Mouse (Mus musculus) intestine, embryonic 14.5 days (tissue): ENCODE data around the gene Tent4a. TPM values are rescaled to one million over a fixed set of nuclear protein-coding genes. Genes with fewer than 3 reads are reported as not detected.
A peak's percentile ranks its signal among the peaks of the same experiment; 100 is the strongest.

Experiments
- ATAC-seq: fragments of 200-750 bp; cut with Nextera tagmentation; replicated peaks from 2 replicates; pipeline ENCODE4 v1.8.0; 2017; ENCODE audit warnings: low read depth, moderate number of reproducible peaks, moderate TSS enrichment, moderate library complexity; ENCODE audit not compliant: low FRiP score, low TSS enrichment
- DNase-seq: peaks from one replicate; pipeline ENCODE4 v3.0.0-alpha.2; 2018; ENCODE audit warnings: low spot score
- H3K27ac ChIP-seq: fragments of 300-500 bp; sonication (generic); 2 replicates; pipeline ENCODE4 v1.5.1; 2014; ENCODE audit warnings: low read depth, mild to moderate bottlenecking, control low read depth
- H3K27me3 ChIP-seq: fragments of 300-500 bp; sonication (generic); replicated peaks from 2 replicates; pipeline ENCODE4 v1.6.1; 2014; ENCODE audit warnings: low read length, control low read depth; ENCODE audit not compliant: control insufficient read depth, insufficient read depth
- H3K36me3 ChIP-seq: fragments of 300-500 bp; sonication (generic); 2 replicates; pipeline ENCODE4 v1.6.1; 2014; ENCODE audit warnings: low read length, control low read depth; ENCODE audit not compliant: control insufficient read depth, insufficient read depth
- H3K4me1 ChIP-seq: fragments of 300-500 bp; sonication (generic); replicated peaks from 2 replicates; pipeline ENCODE4 v1.6.1; 2014; ENCODE audit warnings: low read length, control low read depth, mixed read lengths; ENCODE audit not compliant: control insufficient read depth, insufficient read depth
- H3K4me2 ChIP-seq: fragments of 300-500 bp; sonication (generic); 2 replicates; pipeline ENCODE4 v1.6.1; 2014; ENCODE audit warnings: low read length
- H3K4me3 ChIP-seq: fragments of 300-500 bp; sonication (generic); 2 replicates; pipeline ENCODE4 v1.5.1; 2014; ENCODE audit warnings: low read depth, low read length, control low read depth, mixed read lengths
- H3K9ac ChIP-seq: fragments of 300-500 bp; sonication (generic); 2 replicates; pipeline ENCODE4 v1.6.1; 2014; ENCODE audit warnings: mild to moderate bottlenecking, low read length
- H3K9me3 ChIP-seq: fragments of 300-500 bp; sonication (generic); 2 replicates; pipeline ENCODE4 v1.6.1; 2016; ENCODE audit warnings: low read length, control low read depth; ENCODE audit not compliant: control insufficient read depth
- WGBS: fragments of 180-500 bp; shearing (Covaris S2); extraction: QIAGEN DNeasy Blood & Tissue Kit; methylation state at CpG from one replicate; pipeline ENCODE4 v1.1.7; 2014; 5-methylcytosine and 5-hydroxymethylcytosine counted together
- polyA plus RNA-seq: library from polyadenylated mRNA; unstranded; fragments of >200 nt; fragmentation: Nextera tagmentation; extraction: Ambion mirVana; gene quantifications from 2 replicates; pipeline ENCODE4 v1.2.1, GENCODE M21; 2014

The Tent4a gene
- polyA plus RNA-seq, 1 experiment from 2014 or later = 6.8 TPM

- no peaks in the 10 kb centered on the region for H3K4me1 ChIP-seq
- DNase-seq (no peak), ATAC-seq (no peak)
- no peak overlapping the region for H3K9ac ChIP-seq
- H3K27ac ChIP-seq = no peak overlapping the region
- peaks cover 99% of the 10 kb centered on the region for H3K36me3 ChIP-seq
- H3K4me2 ChIP-seq = no peak overlapping the region
- no peaks in the 10 kb centered on the region for H3K9me3 ChIP-seq
- whole genome bisulfite sequencing = 87% methylated on average over 14 of the region's 14 CpGs
- H3K27me3 ChIP-seq = no peaks in the 10 kb centered on the region
- no peak overlapping the region for H3K4me3 ChIP-seq
These were observed 32.2 kb downstream of the Tent4a start for GRCm38 (mm10) chr13:69502157-69502750.

- no peak overlapping the region for H3K27ac ChIP-seq
- no peaks in the 10 kb centered on the region for H3K27me3 ChIP-seq
- no peak overlapping the region for H3K4me3 ChIP-seq
- H3K9ac ChIP-seq = no peak overlapping the region
- H3K4me1 ChIP-seq = no peaks in the 10 kb centered on the region
- peaks cover 70% of the 10 kb centered on the region for H3K36me3 ChIP-seq
- ATAC-seq = no peak
- DNase-seq = no peak
- 92% methylated on average over 5 of the region's 5 CpGs for WGBS
- no peak overlapping the region for H3K4me2 ChIP-seq
- no peaks in the 10 kb centered on the region for H3K9me3 ChIP-seq
These were observed 36.1 kb downstream of the Tent4a start for GRCm38 (mm10) chr13:69498276-69498675.

- DNase-seq = no peak
- peaks cover 17% of the 10 kb centered on the region for H3K36me3 ChIP-seq
- H3K9ac ChIP-seq = no peak overlapping the region
- ATAC-seq = peak; percentile 53
- 22% methylated on average over 7 of the region's 7 CpGs for WGBS
- H3K9me3 ChIP-seq = no peaks in the 10 kb centered on the region
- H3K4me2 ChIP-seq = no peak overlapping the region
- H3K27me3 ChIP-seq = peaks cover 7% of the 10 kb centered on the region
- no peak overlapping the region for H3K27ac ChIP-seq
- no peak overlapping the region for H3K4me3 ChIP-seq
- H3K4me1 ChIP-seq = no peaks in the 10 kb centered on the region
These were observed 41.4 kb downstream of the Tent4a start for GRCm38 (mm10) chr13:69492876-69493463.

- Histone ChIP-seq H3K36me3 (no peaks in the 10 kb centered on the region), H3K4me3 (no peak overlapping the region), H3K27ac (no peak overlapping the region), H3K9me3 (no peaks in the 10 kb centered on the region), H3K4me2 (no peak overlapping the region), H3K27me3 (peaks cover 12% of the 10 kb centered on the region), H3K4me1 (0 out of 2 replicates have a peak, but pooled peaks cover 2% of the 10 kb centered on the region), H3K9ac (no peak overlapping the region)
- no peak for DNase-seq
- 73% methylated on average over 9 of the region's 9 CpGs for WGBS
- ATAC-seq = no peak
These were observed 44.6 kb downstream of the Tent4a start for GRCm38 (mm10) chr13:69489777-69490176.

GRCm38 (mm10) chr13:69488565-69489255 lies 45.7 kb downstream of the Tent4a start:
- Histone ChIP-seq H3K4me3 (no peak overlapping the region), H3K9ac (no peak overlapping the region), H3K4me2 (no peak overlapping the region), H3K27me3 (peaks cover 22% of the 10 kb centered on the region), H3K27ac (no peak overlapping the region), H3K9me3 (no peaks in the 10 kb centered on the region), H3K4me1 (0 out of 2 replicates have a peak, but pooled peaks cover 2% of the 10 kb centered on the region), H3K36me3 (no peaks in the 10 kb centered on the region)
- WGBS = 36% methylated on average over 13 of the region's 13 CpGs
- DNase-seq (no peak), ATAC-seq (no peak)

- Histone ChIP-seq H3K4me2 (peak overlapping the region; percentile 48), H3K4me3 (peak overlapping the region; percentile 12; the same call in 1 of the 2 replicates), H3K36me3 (no peaks in the 10 kb centered on the region), H3K27ac (no peak overlapping the region), H3K9ac (0 out of 2 replicates have a peak overlapping the region, but pooled peaks have one; percentile 11), H3K27me3 (peaks cover 32% of the 10 kb centered on the region), H3K9me3 (no peaks in the 10 kb centered on the region), H3K4me1 (0 out of 2 replicates have a peak, but pooled peaks cover 2% of the 10 kb centered on the region)
- 2% methylated on average over 26 of the region's 26 CpGs for WGBS
- ATAC-seq (no peak), DNase-seq (no peak)
These were observed 46.7 kb downstream of the Tent4a start for GRCm38 (mm10) chr13:69487611-69488275.

- Histone ChIP-seq H3K4me1 (0 out of 2 replicates have a peak, but pooled peaks cover 2% of the 10 kb centered on the region), H3K4me2 (no peak overlapping the region), H3K27me3 (peaks cover 35% of the 10 kb centered on the region), H3K36me3 (no peaks in the 10 kb centered on the region), H3K4me3 (no peak overlapping the region), H3K27ac (no peak overlapping the region), H3K9me3 (no peaks in the 10 kb centered on the region), H3K9ac (no peak overlapping the region)
- DNase-seq (no peak), ATAC-seq (no peak)
- WGBS = 82% methylated on average over 7 of the region's 7 CpGs
These were observed 47.3 kb downstream of the Tent4a start for GRCm38 (mm10) chr13:69487108-69487507.

GRCm38 (mm10) chr13:69485833-69486232 lies 48.6 kb downstream of the Tent4a start:
- Histone ChIP-seq H3K4me2 (no peak overlapping the region), H3K36me3 (no peaks in the 10 kb centered on the region), H3K4me3 (no peak overlapping the region), H3K27ac (no peak overlapping the region), H3K27me3 (peaks cover 38% of the 10 kb centered on the region), H3K9me3 (no peaks in the 10 kb centered on the region), H3K4me1 (0 out of 2 replicates have a peak, but pooled peaks cover 11% of the 10 kb centered on the region), H3K9ac (no peak overlapping the region)
- DNase-seq = no peak
- ATAC-seq = no peak
- WGBS = 78% methylated on average over 7 of the region's 7 CpGs
